Mouse (Mus musculus): ENCODE results near the gene Arl13a. TPM values are rescaled to one million over a fixed set of nuclear protein-coding genes. Genes with fewer than 3 reads are reported as not detected.

Gene Arl13a
- polyA plus RNA-seq (2017; shearing (Covaris generic)), result not detected

DNA sequence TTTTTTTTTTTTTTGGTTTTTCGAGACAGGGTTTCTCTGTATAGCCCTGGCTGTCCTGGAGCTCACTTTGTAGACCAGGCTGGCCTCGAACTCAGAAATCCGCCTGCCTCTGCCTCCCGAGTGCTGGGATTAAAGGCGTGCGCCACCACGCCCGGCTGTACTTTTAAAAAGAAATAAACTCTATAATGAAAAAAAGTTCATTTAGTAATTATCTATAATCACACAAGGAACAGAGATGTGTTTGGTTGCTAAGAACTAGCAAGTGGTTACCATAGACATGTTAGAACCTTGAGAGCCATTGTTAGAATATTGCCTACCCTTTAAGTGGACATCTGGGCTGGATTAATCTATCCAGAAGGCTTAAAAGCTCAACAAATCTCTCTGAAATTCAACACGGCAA is at the start of gene Arl13a:
TSS of gene Arl13a (plus strand) at position 301 of the 400 bp plus-strand sequence.

DNA sequence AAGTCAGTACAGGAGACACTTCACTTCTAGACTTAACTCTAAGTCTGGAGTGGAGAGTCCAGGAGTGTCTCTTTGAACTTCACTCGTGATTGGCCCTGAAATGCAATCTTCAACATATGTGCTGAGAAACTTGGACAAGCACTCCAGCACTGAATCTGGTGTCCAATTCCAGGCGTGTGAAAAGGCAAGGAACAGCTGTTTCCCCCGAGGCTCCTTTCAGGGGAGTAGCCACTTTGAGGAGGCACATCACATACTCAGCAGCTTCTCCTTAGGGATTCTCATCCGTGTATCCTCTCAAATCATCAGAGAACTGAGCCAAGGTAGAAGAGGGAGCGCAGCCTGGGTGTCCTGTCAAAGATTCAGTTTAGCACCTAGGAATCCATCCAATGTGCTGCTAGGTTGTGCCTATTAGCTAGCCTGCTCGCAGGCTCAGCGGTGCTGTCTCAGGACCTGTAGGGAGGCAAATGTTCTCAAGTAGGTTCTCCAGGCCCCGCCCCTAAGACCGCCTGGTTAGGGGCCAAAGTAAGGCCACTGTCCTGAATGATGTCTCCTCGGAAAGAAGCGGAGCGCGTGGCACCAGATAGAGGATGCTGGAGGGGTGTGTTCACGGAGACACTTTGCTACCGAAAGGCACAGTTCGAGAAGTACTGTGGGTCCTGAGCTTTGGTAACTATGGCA is 25.1 kb upstream of the Arl13a start, which contains the start of gene Xkrx:
TSS of gene Xkrx (minus strand) at position 34 of the 678 bp plus-strand sequence.

DNA sequence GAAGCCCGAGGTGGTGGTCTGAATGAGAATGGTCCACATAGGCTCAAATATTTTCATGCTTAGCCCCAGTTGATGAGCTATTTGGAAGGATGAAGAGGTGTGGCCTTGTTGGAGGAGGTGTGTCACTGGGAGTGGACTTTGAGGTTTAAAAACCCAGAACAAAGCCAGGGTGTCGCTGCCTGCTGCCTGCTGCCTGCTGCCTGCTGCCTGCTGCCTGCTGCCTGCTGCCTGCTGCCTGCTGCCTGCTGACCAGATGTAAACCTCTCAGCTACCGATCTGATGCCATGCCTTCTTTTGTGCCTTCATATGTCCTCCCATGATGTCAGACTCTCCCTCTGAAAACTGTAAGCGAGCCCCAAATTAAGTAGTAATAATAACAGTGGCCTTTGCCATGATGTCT is 34.6 kb downstream of the Arl13a start, which contains the start of gene Nox1:
TSS of gene Nox1 (minus strand) at position 101 of the 400 bp plus-strand sequence.

Other genes starting within 250 kb of the Arl13a start
- gene Sytl4, start 205.7 kb upstream of the Arl13a start, polyA plus RNA-seq (2017; shearing (Covaris generic)), result 0.27 TPM
- 62.1 TPM for gene Cstf2, start 128.3 kb upstream of the Arl13a start, polyA plus RNA-seq (2017; shearing (Covaris generic))
- gene Xkrx, start 25.4 kb upstream of the Arl13a start, polyA plus RNA-seq (2017; shearing (Covaris generic)), result 8.5 TPM
- gene Nox1, start 34.5 kb downstream of the Arl13a start, polyA plus RNA-seq (2017; shearing (Covaris generic)), result 1.8 TPM
- 36.4 TPM for gene Trmt2b, start 89.5 kb downstream of the Arl13a start, polyA plus RNA-seq (2017; shearing (Covaris generic))
- gene Tmem35a, start 107.7 kb downstream of the Arl13a start, polyA plus RNA-seq (2017; shearing (Covaris generic)), result not detected
- 3.2 TPM for gene Cenpi, start 120.6 kb downstream of the Arl13a start, polyA plus RNA-seq (2017; shearing (Covaris generic))
- gene Drp2, start 217.1 kb downstream of the Arl13a start, polyA plus RNA-seq (2017; shearing (Covaris generic)), result 0.14 TPM